Mouse (Mus musculus): ENCODE measurements around the gene Banp.

DNA sequence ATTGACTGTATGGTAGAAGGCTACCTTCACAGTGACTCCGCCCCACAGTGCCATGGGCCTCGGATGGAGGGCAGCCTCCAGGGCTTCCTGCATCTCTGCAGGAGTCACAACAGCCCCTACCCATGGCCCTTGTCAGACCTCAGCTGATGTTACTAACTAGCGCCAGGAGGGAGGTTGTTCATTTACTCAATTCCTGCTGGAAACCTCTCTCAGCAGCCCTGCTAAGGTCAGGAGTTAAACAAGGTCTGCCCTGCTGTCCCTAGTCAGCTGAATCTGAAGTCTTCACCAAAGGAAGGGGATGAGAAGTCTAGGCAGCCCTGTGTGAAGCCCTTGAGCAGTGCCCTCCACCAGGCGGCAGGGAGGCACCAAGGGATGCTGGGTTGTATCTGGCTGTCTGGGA lies 121.6 kb downstream of the Banp start:
- TF ChIP-seq CTCF (IDR thresholded peaks at IDR 0.05; ENCODE audit: low read depth, low read length) (no peak), GATA2 (IDR thresholded peaks at IDR 0.05; ENCODE audit: borderline replicate concordance, low read depth, low read length) (no peak), GATA1 (IDR thresholded peaks at IDR 0.05; ENCODE audit: borderline replicate concordance, low read length) (no peak)
